Mouse (Mus musculus) gastrocnemius, adult 8-10 months (tissue): ENCODE results near the gene Ano3. TPM values are rescaled to one million over a fixed set of nuclear protein-coding genes. Genes with fewer than 3 reads are reported as not detected.

Experiments
- total RNA-seq, 4 experiments: library from RNA; stranded (reverse); gene quantifications; 2 replicates each; pipeline ENCODE4 v1.2.4; 2022

Gene Ano3
- total RNA-seq, 4 experiments from 2014 or later, result 0.08 to 0.10 TPM; not detected in 2

Other genes starting within 250 kb of the Ano3 start
- gene Muc15, start 229.6 kb downstream of the Ano3 start, total RNA-seq, result not detected
- not detected for gene Gm13941, start 155.1 kb upstream of the Ano3 start, total RNA-seq
- gene Gm15130, start 202.0 kb upstream of the Ano3 start, total RNA-seq, result not detected